Mouse (Mus musculus) lung, adult 2 months (tissue): ENCODE measurements at regions not wholly inside any gene's neighbourhood (a gene's known extent, or its start where the extent isn't known, plus 50 kb on each side); places are given as distances from the start of the nearest gene placed in this dataset.

Experiments
- CTCF ChIP-seq: fragments of 200-500 bp; IDR thresholded peaks from 2 replicates; pipeline ENCODE4 v1.5.1; 2011; ENCODE audit warnings: mild to moderate bottlenecking, low read length, control low read depth; ENCODE audit not compliant: insufficient read depth
- POLR2A ChIP-seq: fragments of 200-500 bp; IDR thresholded peaks from 2 replicates; pipeline ENCODE4 v1.6.1; 2011; ENCODE audit warnings: low read depth, mild to moderate bottlenecking, control low read depth, low read length, borderline replicate concordance; ENCODE audit errors: extremely low read depth

- no peak for TF ChIP-seq CTCF
- TF ChIP-seq POLR2A: no peak
Observed at GRCm38 (mm10) chr6:24342471-24342870, 172.4 kb downstream of the Iqub start.
